Comparison of ENCODE assay signal across 8 mouse cellular contexts in the genomic region with DNA sequence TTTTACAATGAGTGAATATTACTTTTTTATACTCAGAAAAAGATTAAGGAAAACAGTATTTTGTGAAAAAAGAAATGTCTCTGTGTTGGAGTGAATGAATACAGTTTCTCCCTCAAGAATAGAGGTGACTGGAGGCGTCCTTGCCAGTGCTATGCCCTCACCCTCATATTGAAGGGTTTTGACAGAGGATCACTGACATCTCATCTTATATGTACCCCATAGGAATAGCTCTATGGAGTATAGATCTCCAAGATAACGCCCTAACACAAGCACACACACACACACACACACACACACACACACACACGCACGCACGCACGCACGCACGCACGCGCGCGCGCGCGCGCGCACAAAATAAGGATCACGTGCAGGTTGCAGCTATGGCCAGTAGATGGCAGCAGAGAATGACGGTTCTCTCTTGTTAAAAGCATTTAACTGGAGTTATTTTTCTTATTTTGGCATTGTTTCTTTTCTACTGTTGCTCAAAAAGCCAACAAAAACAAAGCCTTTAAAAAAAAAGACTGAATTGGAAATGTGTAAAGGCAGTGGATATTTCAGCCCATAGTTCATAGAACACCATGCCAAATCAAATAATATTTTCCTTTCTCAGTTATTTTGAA. TPM values are rescaled to one million over a fixed set of nuclear protein-coding genes. Genes with fewer than 3 reads are reported as not detected.
A peak's percentile ranks its signal among the peaks of the same experiment; 100 is the strongest.
DNase-seq lines count a peak whose midpoint lies in the region; ATAC-seq lines count a peak whose summit lies in the region.

No protein-coding gene starts in this region.

- peak overlapping the region; percentile 45 for H3K4me2 ChIP-seq in forebrain, embryonic 12.5 days
- peak overlapping the region; percentile 48 for H3K4me2 ChIP-seq in lung, embryonic 16.5 days (ENCODE audit: low read depth, low read length)

- peak overlapping the region; percentile 35; the same call in 1 of the 2 replicates for H3K4me3 ChIP-seq in brown adipose tissue, adult 24 weeks (ENCODE audit: insufficient read depth, low read depth, low read length)
- peak overlapping the region; percentile 20 for H3K4me3 ChIP-seq in forebrain, embryonic 12.5 days (replicated peaks)
- H3K4me3 ChIP-seq in lung, embryonic 16.5 days (ENCODE audit: low read length): peak overlapping the region; percentile 27; the same call in 1 of the 2 replicates

- peaks cover 2% of the 10 kb centered on the region; the same call in 1 of the 2 replicates for H3K4me1 ChIP-seq in brown adipose tissue, adult 24 weeks (ENCODE audit: control insufficient read depth, insufficient read depth, insufficient read length, low read length)
- H3K4me1 ChIP-seq in forebrain, embryonic 12.5 days: no peaks in the 10 kb centered on the region
- no peaks in the 10 kb centered on the region for H3K4me1 ChIP-seq in lung, embryonic 16.5 days (replicated peaks; ENCODE audit: control insufficient read depth, insufficient read depth, low read length)

- 21% methylated on average over 19 of the region's 19 CpGs for WGBS in forebrain, embryonic 12.5 days
- 11% methylated on average over 19 of the region's 19 CpGs for WGBS in lung, embryonic 16.5 days

- intact Hi-C loops in heart, postnatal 36 days (cut with DNase I): no loop called here

- H3K36me3 ChIP-seq in forebrain, embryonic 12.5 days (replicated peaks): no peaks in the 10 kb centered on the region
- H3K36me3 ChIP-seq in lung, embryonic 16.5 days (ENCODE audit: control insufficient read depth, insufficient read depth, low read length): no peaks in the 10 kb centered on the region

- H3K9me3 ChIP-seq in forebrain, embryonic 12.5 days: no peaks in the 10 kb centered on the region
- no peaks in the 10 kb centered on the region for H3K9me3 ChIP-seq in lung, embryonic 16.5 days (ENCODE audit: control insufficient read depth, low read length)

- no peak overlapping the region for H3K27ac ChIP-seq in brown adipose tissue, adult 24 weeks (replicated peaks; ENCODE audit: low read depth, low read length)
- H3K27ac ChIP-seq in forebrain, embryonic 12.5 days: no peak overlapping the region
- H3K27ac ChIP-seq in lung, embryonic 16.5 days (ENCODE audit: low read length): no peak overlapping the region

- H3K27me3 ChIP-seq in forebrain, embryonic 12.5 days: no peaks in the 10 kb centered on the region
- no peaks in the 10 kb centered on the region; the same call in 1 of the 2 replicates for H3K27me3 ChIP-seq in lung, embryonic 16.5 days (ENCODE audit: control insufficient read depth, insufficient read depth, low read depth, low read length)

- peak; percentile 33; the same call in 1 of the 2 replicates for ATAC-seq in forebrain, embryonic 12.5 days (ENCODE audit: low FRiP score)
- ATAC-seq in lung, embryonic 16.5 days (ENCODE audit: low read depth): no peak
- no peak for ATAC-seq in erythroid progenitor cell, adult 5-6 weeks (replicated peaks; ENCODE audit: low FRiP score, poor library complexity, severe bottlenecking)

- peak; percentile 20 for DNase-seq in MEL-GATA-1-ER (ENCODE audit: extremely low read depth, low read depth)
- peak; percentile 43 to 61 for DNase-seq in heart, postnatal 36 days
- DNase-seq in layer of hippocampus, adult 9-10 months (ENCODE audit: low spot score): peak; percentile 35
- peak; percentile 79 for DNase-seq in retina, postnatal 1 day

- no peak overlapping the region for H3K9ac ChIP-seq in forebrain, embryonic 12.5 days
- no peak overlapping the region for H3K9ac ChIP-seq in lung, embryonic 16.5 days (ENCODE audit: low read length)

RNA-seq across cellular contexts. Expression of a gene that starts 49.5 kb away (rescaled TPM):
- polyA plus RNA-seq in brown adipose tissue, adult 24 weeks (2012; ENCODE audit: insufficient read depth, insufficient read length, missing spikeins): 2.0 and 2.2 TPM in 2 replicates
- polyA plus RNA-seq in forebrain, embryonic 12.5 days (2016; fragmentation: Nextera tagmentation; extraction: Ambion mirVana): 5.3 and 5.9 TPM in 2 replicates
- total RNA-seq in heart, postnatal 36 days (2021): 10 to 100 TPM in 1 of 2 experiments, 1 to 10 TPM in 1; 8.4 to 14.5 TPM
- polyA plus RNA-seq in lung, embryonic 16.5 days (2015; fragmentation: Nextera tagmentation; extraction: Ambion mirVana): 9.8 and 12.4 TPM in 2 replicates
- not detected in 2 replicates for total RNA-seq in erythroid progenitor cell, adult 5-6 weeks (2015; ENCODE audit: low replicate concordance)
- not detected in 2 replicates for total RNA-seq in erythroid progenitor cell, adult 5-6 weeks (2017; ENCODE audit: low replicate concordance)

Comparison
In these comparisons a context has a peak if more than half of its experiments do, and no peak if none do; other contexts are left out.
1. DNase-seq: peak in every context shown above with its lines; median percentile 79 in retina, postnatal 1 day; 52 in heart, postnatal 36 days; 35 in layer of hippocampus, adult 9-10 months; 20 in MEL-GATA-1-ER.